Mouse (Mus musculus) brain, adult 10 weeks (tissue): ENCODE results near the gene Hes6. TPM values are rescaled to one million over a fixed set of nuclear protein-coding genes. Genes with fewer than 3 reads are reported as not detected.

Experiments used
- polyA plus RNA-seq: library from polyadenylated mRNA; stranded (reverse); fragments of 350-450 nt; fragmentation: Illumina TruSeq; extraction: RNeasy Lipid Tissue Mini Kit (QIAGEN cat#74804); gene quantifications from one replicate; pipeline ENCODE4 v1.2.3, GENCODE M21; 2015; ENCODE audit warnings: low read depth, low replicate concordance

Gene Hes6
- polyA plus RNA-seq, result 17.5 TPM

DNA sequence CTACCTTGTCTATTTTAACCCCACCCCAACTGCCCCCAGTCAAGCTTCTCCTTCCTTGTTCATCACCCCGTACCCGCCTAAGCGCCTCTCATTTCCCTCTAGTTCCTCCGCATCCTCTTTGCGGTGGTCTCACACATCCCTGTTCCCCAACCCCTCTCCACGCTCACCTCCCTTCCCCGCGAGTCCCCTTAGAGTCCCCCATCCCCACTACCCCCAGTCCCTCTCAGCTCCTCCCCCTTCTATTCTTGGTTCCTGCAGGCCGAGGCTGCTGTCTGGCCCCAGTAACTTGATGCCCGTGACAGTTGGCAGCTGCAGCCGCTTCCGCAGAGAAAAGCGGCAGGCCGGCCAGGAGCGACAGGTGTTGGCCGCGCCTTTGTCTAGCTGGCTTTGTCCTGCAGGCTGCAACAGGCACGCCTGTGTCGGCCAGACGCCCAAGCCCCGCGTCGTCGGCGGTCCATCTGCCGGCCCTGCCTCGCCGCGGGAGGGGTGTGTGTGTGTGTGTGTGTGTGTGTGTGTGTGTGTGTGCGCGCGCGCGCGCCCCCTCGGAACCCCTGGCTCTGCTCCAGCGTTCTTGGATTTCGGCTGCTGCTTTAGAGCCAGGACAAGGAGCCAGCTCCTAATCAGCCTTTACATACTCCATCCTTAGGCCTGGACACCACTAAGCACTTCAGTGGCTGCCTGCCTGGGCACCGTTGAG, at the start of gene Hes6:
Gene Hes6 (minus strand): TSS at position 141 of the 697 bp plus-strand sequence.

DNA sequence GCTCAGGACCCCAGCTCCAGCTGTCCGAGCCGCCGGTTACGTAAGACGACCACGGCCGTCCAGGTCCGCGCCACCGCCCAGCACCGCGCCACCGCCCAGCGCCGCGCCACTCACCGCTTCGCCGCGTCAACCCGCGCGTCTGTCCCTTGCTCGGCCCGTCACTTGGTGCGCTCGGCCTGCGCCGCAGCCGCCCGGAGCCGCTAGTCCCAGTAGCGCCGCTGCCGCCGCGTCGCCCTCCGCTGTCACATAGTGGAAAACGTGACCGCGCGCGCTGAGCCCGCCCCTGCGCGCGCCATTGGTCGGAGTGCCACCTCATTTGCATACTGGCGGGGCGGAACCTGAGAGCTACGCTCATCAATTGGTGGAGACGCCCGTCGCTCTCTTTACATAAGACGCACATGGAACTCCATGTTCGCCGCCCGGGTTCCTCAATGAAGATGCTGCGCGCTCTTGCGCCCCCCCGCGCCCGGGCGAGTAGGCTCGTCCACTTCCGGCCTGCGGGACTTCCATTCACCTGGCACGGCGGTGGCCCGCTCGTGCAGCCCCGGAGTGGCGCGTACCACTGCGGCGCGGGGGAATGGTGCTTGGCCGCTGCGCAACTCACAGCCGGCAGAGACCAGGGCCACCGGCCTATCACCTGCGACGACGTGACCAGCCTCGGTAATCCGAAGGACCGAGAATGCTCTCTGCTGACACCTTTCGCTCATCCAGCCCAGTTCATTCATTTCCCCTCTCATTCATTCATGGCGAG, 45.4 kb upstream of the Hes6 start, which contains the start of gene Per2:
Gene Per2 (minus strand): TSS at position 266 of the 751 bp plus-strand sequence.

DNA sequence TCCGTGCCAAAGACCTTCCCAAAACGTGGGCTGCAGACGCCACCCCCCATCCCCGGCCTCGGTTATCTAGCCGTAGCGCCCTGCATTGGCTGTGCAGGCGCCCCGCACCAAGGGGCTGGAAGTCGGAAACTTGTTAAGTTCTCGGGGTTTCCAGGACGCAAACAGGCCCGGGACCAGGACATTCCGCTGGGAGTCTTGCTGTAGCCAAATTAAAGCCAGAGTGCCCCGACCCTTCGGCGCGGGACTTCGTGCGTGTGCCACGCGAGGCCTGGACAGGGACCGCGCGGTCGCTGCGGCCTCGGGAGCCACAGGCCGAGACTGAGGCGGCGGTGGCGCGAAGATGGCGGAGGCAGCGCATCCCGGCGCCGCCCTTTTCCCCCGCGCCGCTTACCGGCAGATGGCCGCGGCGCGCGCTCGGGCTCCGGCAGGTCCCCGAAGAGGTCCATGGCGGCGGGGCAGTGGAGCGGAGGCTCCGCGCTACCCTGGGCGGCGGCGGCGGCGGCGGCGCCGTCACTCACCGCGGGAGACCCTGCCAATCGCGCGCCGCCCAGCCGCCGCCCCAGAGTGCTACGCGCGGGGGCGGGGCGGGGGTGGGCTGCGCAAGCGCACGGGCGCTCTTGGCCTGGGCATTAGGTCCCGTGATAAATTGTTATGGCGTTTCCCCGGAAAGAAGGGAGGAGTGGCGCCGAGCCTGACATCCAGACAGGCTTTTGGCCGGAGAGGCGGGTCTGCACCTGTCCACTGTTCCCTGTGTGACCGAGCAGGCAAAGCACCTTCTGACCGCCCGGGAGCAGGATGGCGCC, 15.4 kb downstream of the Hes6 start, which contains the start of gene Ilkap:
Gene Ilkap (minus strand): TSS at position 556 of the 803 bp plus-strand sequence.

DNA sequence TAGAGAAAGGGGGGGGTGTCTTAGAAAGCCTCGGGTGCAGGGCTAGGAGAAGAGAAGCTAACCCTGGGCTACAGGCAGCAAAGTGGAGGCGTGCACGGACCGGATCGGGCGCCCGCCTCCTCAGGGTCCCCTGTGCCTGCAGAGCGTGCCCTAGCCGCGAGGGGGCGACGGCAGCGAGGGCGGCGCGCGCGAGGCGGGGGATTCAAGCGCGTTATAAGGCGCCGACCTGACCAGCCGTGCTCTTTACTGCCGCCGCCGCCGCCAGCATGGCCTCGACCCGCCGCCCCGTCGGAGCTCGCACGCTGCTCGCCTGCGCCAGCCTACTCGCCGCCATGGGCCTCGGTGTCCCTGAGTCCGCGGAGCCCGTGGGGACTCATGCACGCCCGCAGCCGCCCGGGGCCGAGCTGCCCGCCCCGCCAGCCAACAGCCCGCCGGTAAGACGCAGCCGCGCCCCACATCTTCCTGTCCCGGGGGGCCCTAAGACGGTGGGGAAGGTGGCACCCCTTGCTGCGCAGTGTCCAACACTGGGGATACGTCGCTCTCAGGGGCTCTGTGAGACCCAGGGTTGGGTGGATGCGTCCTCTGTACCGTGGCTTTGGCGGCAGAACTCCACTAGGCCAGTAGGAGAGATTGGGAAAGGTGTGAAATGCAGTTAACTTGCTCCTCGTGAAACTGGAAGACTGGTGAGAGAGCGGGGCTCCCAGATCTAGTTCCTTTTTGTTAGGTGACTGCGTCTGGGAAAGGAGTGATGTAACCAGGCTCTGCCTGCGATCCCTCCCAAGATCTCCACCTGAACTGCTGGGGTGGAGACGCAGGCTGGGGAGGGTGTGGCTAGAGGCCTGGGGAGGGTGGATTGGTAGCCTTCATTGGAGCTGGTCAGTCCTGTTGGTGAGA, 47.4 kb downstream of the Hes6 start, which contains the start of gene Erfe:
Gene Erfe (plus strand): TSS at position 216 of the 894 bp plus-strand sequence.

Other genes starting within 250 kb of the Hes6 start
- 80.7 TPM for gene Ramp1, start 234.2 kb downstream of the Hes6 start, polyA plus RNA-seq
- gene Ube2f, start 163.7 kb downstream of the Hes6 start, polyA plus RNA-seq, result 69.6 TPM
- 17.9 TPM for gene Scly, start 115.7 kb downstream of the Hes6 start, polyA plus RNA-seq
- gene Espnl, start 92.0 kb downstream of the Hes6 start, polyA plus RNA-seq, result 0.21 TPM
- 0.13 TPM for gene Klhl30, start 63.0 kb downstream of the Hes6 start, polyA plus RNA-seq
- gene Erfe, start 47.6 kb downstream of the Hes6 start, polyA plus RNA-seq, result 0.31 TPM
- gene Ilkap, start 15.2 kb downstream of the Hes6 start, polyA plus RNA-seq, result 72.3 TPM
- 18.4 TPM for gene Per2, start 45.3 kb upstream of the Hes6 start, polyA plus RNA-seq
- gene Traf3ip1, start 80.6 kb upstream of the Hes6 start, polyA plus RNA-seq, result 9.9 TPM
- gene Asb1, start 126.5 kb upstream of the Hes6 start, polyA plus RNA-seq, result 22.9 TPM